Mouse (Mus musculus) adrenal gland, postnatal 14 days (tissue): ENCODE data around the gene Prr22. TPM values are rescaled to one million over a fixed set of nuclear protein-coding genes. Genes with fewer than 3 reads are reported as not detected.
A peak's percentile ranks its signal among the peaks of the same experiment; 100 is the strongest.

Experiments
- DNase-seq: peaks from one replicate; pipeline ENCODE4 v3.0.0; 2021; ENCODE audit warnings: mixed read lengths
- total RNA-seq: library from RNA; stranded (reverse); gene quantifications from 2 replicates; pipeline ENCODE4 v1.2.3, GENCODE M21; 2021

Gene Prr22
- total RNA-seq, 1 experiment from 2014 or later = 0.30 TPM

DNA sequence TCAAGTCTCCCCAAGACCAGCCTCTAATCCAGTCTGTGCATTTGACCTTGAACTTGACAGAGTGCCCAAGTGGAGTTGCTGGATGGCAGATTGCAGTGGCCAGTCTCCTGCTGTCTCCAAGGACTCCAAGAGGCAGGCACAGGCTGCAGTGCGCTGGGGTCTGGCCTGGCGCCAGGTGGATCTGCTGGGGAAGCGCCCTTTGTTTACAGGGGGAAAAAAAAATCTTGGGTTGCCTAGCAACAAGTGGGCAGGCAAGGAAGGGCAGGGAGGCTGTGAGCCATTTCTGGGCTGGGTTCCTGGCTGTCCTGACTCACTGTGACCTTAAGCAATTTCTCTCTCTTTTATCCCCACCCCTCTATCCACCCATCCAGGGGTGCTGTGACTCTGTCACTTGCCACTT, 40.2 kb downstream of the Prr22 start:
- DNase-seq = peak; percentile 97

- peak; percentile 88 for DNase-seq
Observed at GRCm38 (mm10) chr17:56814316-56815056, 44.4 kb downstream of the Prr22 start.

- DNase-seq = no peak
Observed at GRCm38 (mm10) chr17:56815057-56815345, 45.0 kb downstream of the Prr22 start.

- DNase-seq = peak; percentile 54
Observed at GRCm38 (mm10) chr17:56818067-56818636, 48.1 kb downstream of the Prr22 start.

DNA sequence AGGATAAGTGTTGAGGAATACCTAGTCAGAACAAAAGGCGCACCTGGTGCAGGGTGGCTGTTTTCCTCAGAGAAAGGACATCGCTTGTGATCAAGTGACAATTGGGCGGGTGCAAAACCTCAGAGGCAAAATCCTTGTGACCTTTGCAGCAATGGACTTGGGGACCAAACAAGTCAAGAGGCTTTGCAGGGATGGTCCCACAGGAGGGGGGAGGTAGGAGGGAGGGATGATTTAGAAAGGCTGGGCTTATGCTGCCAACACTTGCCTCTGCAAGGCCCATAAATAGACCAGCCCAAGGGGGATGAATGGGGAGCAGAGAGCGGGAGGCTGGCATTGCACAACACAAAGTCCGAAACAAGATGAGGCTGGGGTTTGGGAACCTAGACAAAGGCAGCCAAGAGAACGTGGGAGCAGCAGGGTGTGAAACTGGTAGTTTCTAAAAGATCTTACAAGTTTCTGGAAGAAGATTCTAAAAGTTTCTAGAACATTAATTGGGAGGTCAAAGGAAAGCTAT, 49.0 kb downstream of the Prr22 start:
- no peak for DNase-seq

GRCm38 (mm10) chr17:56819694-56820111, 49.7 kb downstream of the Prr22 start:
- no peak for DNase-seq

Other genes with a start within 250 kb of the Prr22 start
- 0.70 and 1.3 TPM in 2 replicates for gene Gm20219, start 215.9 kb upstream of the Prr22 start, total RNA-seq
- 112 and 141 TPM in 2 replicates for gene Safb2, start 185.7 kb upstream of the Prr22 start, total RNA-seq
- gene Safb, start 185.4 kb upstream of the Prr22 start, total RNA-seq = 104 and 121 TPM in 2 replicates
- 450 and 452 TPM in 2 replicates for gene 2410015M20Rik, start 160.5 kb upstream of the Prr22 start, total RNA-seq
- gene Rpl36, start 156.8 kb upstream of the Prr22 start, total RNA-seq = 845 and 964 TPM in 2 replicates
- 332 and 338 TPM in 2 replicates for gene Lonp1, start 143.4 kb upstream of the Prr22 start, total RNA-seq
- gene Catsperd, start 142.1 kb upstream of the Prr22 start, total RNA-seq = 1.8 and 2.0 TPM in 2 replicates
- 59.4 and 63.8 TPM in 2 replicates for gene Ranbp3, start 97.0 kb upstream of the Prr22 start, total RNA-seq
- 382 and 386 TPM in 2 replicates for gene Ndufa11, start 52.5 kb upstream of the Prr22 start, total RNA-seq
- gene Vmac, start 52.2 kb upstream of the Prr22 start, total RNA-seq = 22.3 and 23.9 TPM in 2 replicates
- 4.5 and 4.8 TPM in 2 replicates for gene Nrtn, start 12.7 kb upstream of the Prr22 start, total RNA-seq
- 29.1 and 37.2 TPM in 2 replicates for gene Dus3l, start 5.5 kb upstream of the Prr22 start, total RNA-seq
- 5.9 and 6.0 TPM in 2 replicates for gene Rfx2, start 60.8 kb downstream of the Prr22 start, total RNA-seq
- 0.44 and 0.64 TPM in 2 replicates for gene Acsbg2, start 104.2 kb downstream of the Prr22 start, total RNA-seq
- 7.2 and 7.3 TPM in 2 replicates for gene 1700061G19Rik, start 105.2 kb downstream of the Prr22 start, total RNA-seq
- 29.0 and 33.6 TPM in 2 replicates for gene Mllt1, start 165.2 kb downstream of the Prr22 start, total RNA-seq
- not detected in 2 replicates for gene Acer1, start 211.9 kb downstream of the Prr22 start, total RNA-seq
- 106 and 107 TPM in 2 replicates for gene Clpp, start 220.1 kb downstream of the Prr22 start, total RNA-seq
- 65.6 and 67.0 TPM in 2 replicates for gene Alkbh7, start 227.1 kb downstream of the Prr22 start, total RNA-seq
- gene Pspn, start 229.8 kb downstream of the Prr22 start, total RNA-seq = 1.1 TPM in 1 of 2 replicates, not detected in the other
- gene Gtf2f1, start 241.0 kb downstream of the Prr22 start, total RNA-seq = 53.7 and 63.7 TPM in 2 replicates
- gene Gm17949, start 241.2 kb downstream of the Prr22 start, total RNA-seq = not detected in 2 replicates